Mouse (Mus musculus): ENCODE results near the gene Lrrc3.

DNA sequence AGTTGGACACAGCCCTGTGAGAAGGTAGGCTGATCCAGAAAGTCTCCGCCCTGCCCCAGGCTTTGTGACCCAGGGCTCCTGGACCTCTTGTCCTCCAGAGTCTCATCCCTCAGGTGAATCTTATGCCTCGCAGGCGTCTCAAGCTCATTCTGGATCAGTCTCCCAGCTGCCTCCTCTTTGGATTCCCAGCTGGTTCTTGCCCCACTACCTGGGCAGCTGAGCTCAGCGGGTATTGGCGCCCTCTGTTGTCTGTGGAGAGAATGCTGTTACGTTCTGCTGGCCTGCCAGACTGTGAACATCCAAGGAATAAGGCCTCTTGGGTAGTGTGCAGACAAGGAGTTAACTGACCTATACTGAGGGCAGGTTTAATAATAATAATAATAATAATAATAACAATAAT, 23.4 kb downstream of the Lrrc3 start:
- TF ChIP-seq GATA1 (IDR thresholded peaks at IDR 0.05; ENCODE audit: low read length): no peak
- TF ChIP-seq TAL1 (IDR thresholded peaks at IDR 0.05; ENCODE audit: low read length): no peak

All from erythroblast, embryonic 14.5 days (primary cell).